Mouse (Mus musculus) forebrain, embryonic 16.5 days (tissue): ENCODE data around the gene Ccdc93. TPM values are rescaled to one million over a fixed set of nuclear protein-coding genes. Genes with fewer than 3 reads are reported as not detected.

ENCODE experiments used
- ATAC-seq: fragments of 200-750 bp; cut with Nextera tagmentation; 2 replicates; pipeline ENCODE4 v1.8.0; 2017; ENCODE audit warnings: mild to moderate bottlenecking, moderate library complexity
- H3K27ac ChIP-seq: fragments of 300-500 bp; sonication (generic); 2 replicates; pipeline ENCODE4 v1.5.1; 2014; ENCODE audit warnings: low read length, control low read depth
- H3K27me3 ChIP-seq: fragments of 300-500 bp; sonication (generic); replicated peaks from 2 replicates; pipeline ENCODE4 v1.6.1; 2014; ENCODE audit warnings: low read length; ENCODE audit not compliant: control insufficient read depth, insufficient read depth
- H3K36me3 ChIP-seq: fragments of 300-500 bp; sonication (generic); 2 replicates; pipeline ENCODE4 v1.6.1; 2014; ENCODE audit not compliant: control insufficient read depth, insufficient read depth
- H3K4me1 ChIP-seq: fragments of 300-500 bp; sonication (generic); replicated peaks from 2 replicates; pipeline ENCODE4 v1.6.1; 2014; ENCODE audit warnings: low read length; ENCODE audit not compliant: control insufficient read depth, insufficient read depth
- H3K4me2 ChIP-seq: fragments of 300-500 bp; sonication (generic); 2 replicates; pipeline ENCODE4 v1.6.1; 2014; ENCODE audit warnings: mild to moderate bottlenecking, low read length, control low read depth
- H3K4me3 ChIP-seq: fragments of 300-500 bp; sonication (generic); replicated peaks from 2 replicates; pipeline ENCODE4 v1.5.1; 2014; ENCODE audit warnings: mild to moderate bottlenecking, low read length, control low read depth
- H3K9ac ChIP-seq: fragments of 300-500 bp; sonication (generic); replicated peaks from 2 replicates; pipeline ENCODE4 v1.6.1; 2014; ENCODE audit warnings: low read depth, low read length, control low read depth
- H3K9me3 ChIP-seq: fragments of 300-500 bp; sonication (generic); 2 replicates; pipeline ENCODE4 v1.6.1; 2016; ENCODE audit warnings: low read length; ENCODE audit not compliant: control insufficient read depth
- WGBS: fragments of 180-500 bp; shearing (Covaris S2); extraction: QIAGEN DNeasy Blood & Tissue Kit; methylation state at CpG from one replicate; pipeline ENCODE4 v1.1.7; 2014; 5-methylcytosine and 5-hydroxymethylcytosine counted together
- polyA plus RNA-seq: library from polyadenylated mRNA; unstranded; fragments of >200 nt; fragmentation: Nextera tagmentation; extraction: Ambion mirVana; gene quantifications from 2 replicates; pipeline ENCODE4 v1.2.1, GENCODE M21; 2015

The Ccdc93 gene
- polyA plus RNA-seq, 1 experiment from 2014 or later: 14.1 TPM

DNA sequence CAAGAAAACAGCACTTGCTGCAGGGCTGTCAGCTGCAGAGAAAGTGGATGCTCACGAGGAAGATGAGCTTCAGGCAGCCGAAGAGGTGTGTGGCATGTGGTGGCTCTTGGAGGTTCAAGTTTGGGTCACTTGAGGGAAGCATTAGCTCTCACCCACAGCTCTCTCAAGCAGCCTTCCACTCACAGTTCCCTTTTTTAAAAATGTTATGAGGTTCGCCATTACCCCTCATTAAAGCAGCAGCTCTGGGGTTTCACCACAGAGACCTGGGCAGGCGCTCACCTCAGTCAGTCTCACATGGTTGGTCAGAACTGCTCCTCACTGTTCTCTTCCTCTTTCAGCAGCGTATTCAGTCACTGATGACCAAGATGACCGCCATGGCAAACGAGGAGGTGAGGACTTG, 31.0 kb downstream of the Ccdc93 start:
- no peak overlapping the region for H3K4me3 ChIP-seq
- H3K27ac ChIP-seq: no peak overlapping the region
- H3K4me2 ChIP-seq: no peak overlapping the region
- H3K27me3 ChIP-seq: no peaks in the 10 kb centered on the region
- WGBS: 92% methylated on average over 7 of the region's 7 CpGs
- H3K9ac ChIP-seq: no peak overlapping the region
- no peaks in the 10 kb centered on the region for H3K4me1 ChIP-seq
- no peak for ATAC-seq
- 0 out of 2 replicates have a peak, but pooled peaks cover 3% of the 10 kb centered on the region for H3K36me3 ChIP-seq
- no peaks in the 10 kb centered on the region for H3K9me3 ChIP-seq

DNA sequence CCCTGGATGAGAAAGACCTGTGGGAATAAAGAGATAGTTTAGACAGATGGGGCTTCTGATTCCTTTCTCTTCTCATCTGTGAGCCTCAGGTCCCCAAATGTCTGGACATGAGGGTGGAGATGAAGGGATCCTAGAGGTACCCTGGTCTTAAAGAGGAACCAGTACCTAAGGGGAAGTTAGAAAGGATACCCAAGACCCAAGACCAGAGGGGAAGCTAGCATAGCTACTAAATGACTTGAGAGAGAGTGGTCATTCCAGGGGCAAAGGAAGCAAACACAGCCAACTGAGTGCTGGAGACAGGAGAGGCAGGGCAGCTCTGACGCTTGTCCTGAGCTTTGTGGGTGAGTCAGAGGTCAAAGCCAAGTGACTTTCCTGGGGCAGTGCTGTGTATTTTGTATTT, 31.8 kb downstream of the Ccdc93 start:
- Histone ChIP-seq H3K9ac (no peak overlapping the region), H3K4me2 (no peak overlapping the region), H3K9me3 (no peaks in the 10 kb centered on the region), H3K36me3 (0 out of 2 replicates have a peak, but pooled peaks cover 3% of the 10 kb centered on the region), H3K4me1 (no peaks in the 10 kb centered on the region), H3K27ac (no peak overlapping the region), H3K4me3 (no peak overlapping the region), H3K27me3 (no peaks in the 10 kb centered on the region)
- WGBS: 80% methylated on average over 1 of the region's 1 CpGs
- no peak for ATAC-seq

DNA sequence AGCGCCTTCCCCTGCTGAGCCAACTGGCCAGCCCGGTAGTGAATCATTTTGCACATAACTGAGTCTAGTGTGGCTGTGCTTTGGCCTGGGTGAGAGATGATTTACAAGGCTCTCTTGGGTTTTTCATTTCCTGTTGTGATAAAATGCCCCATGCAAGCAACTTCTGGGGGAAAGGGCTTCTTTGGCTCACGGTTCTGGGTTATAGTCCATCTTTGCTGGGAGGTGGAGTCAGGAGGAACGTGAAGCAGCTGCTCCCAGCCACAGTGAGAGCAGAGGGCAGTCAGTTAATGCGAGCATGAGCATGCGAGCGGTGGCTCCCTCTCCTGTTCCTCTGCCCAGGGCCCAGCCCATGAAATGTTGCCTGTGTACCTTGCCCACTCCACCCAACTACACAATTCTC, 33.0 kb downstream of the Ccdc93 start:
- Histone ChIP-seq H3K4me2 (no peak overlapping the region), H3K27me3 (no peaks in the 10 kb centered on the region), H3K36me3 (0 out of 2 replicates have a peak, but pooled peaks cover 3% of the 10 kb centered on the region), H3K9me3 (no peaks in the 10 kb centered on the region), H3K27ac (no peak overlapping the region), H3K4me1 (no peaks in the 10 kb centered on the region), H3K4me3 (no peak overlapping the region), H3K9ac (no peak overlapping the region)
- no peak for ATAC-seq
- 92% methylated on average over 7 of the region's 7 CpGs for WGBS

DNA sequence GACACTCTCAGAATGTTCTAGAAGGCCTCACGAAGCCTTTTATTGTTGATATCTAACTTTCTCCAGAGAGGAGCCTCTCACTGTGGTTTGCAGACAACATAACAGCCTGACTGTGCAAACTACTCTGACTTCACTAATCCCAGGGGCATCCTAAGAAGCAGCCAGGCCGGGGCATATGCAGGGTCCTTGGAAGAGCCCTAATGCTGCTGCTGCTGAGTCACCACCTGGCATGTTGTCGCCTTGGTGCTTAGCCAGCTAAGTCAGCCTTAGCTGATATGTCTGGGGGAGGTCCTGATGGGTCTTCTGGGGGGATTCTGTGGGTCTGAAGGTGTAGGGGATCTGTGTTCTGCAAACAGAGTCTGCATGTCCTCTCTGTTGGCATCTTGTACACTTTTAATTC, 35.4 kb downstream of the Ccdc93 start:
- H3K36me3 ChIP-seq: 0 out of 2 replicates have a peak, but pooled peaks cover 3% of the 10 kb centered on the region
- 83% methylated on average over 3 of the region's 3 CpGs for WGBS
- no peak for ATAC-seq
- no peak overlapping the region for H3K4me2 ChIP-seq
- H3K4me1 ChIP-seq: no peaks in the 10 kb centered on the region
- no peaks in the 10 kb centered on the region for H3K27me3 ChIP-seq
- no peak overlapping the region for H3K27ac ChIP-seq
- no peak overlapping the region for H3K9ac ChIP-seq
- H3K9me3 ChIP-seq: no peaks in the 10 kb centered on the region
- H3K4me3 ChIP-seq: no peak overlapping the region

DNA sequence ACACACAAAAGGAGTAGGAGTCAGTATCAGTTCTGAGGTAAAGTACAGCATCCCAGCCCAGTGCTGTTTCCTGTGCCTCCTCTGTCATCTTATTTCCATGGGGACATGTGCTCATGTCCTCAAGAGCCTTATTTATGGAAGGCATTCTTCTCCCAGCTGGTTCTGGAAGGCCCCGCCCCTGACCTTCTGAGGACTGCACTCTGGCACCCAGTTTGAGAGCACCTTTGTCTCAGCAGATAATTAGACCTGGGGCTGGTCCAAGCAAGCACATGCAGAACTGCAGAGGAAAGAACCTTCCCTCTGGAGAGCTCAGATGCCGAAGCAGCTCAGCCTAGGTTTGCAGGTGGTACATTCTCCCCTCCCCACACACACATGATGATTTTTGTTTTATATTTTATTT, 37.4 kb downstream of the Ccdc93 start:
- H3K9me3 ChIP-seq: no peaks in the 10 kb centered on the region
- no peak overlapping the region for H3K27ac ChIP-seq
- no peak overlapping the region for H3K4me3 ChIP-seq
- ATAC-seq: no peak
- H3K36me3 ChIP-seq: no peaks in the 10 kb centered on the region
- H3K4me2 ChIP-seq: no peak overlapping the region
- H3K4me1 ChIP-seq: no peaks in the 10 kb centered on the region
- 50% methylated on average over 2 of the region's 2 CpGs for WGBS
- H3K27me3 ChIP-seq: no peaks in the 10 kb centered on the region
- no peak overlapping the region for H3K9ac ChIP-seq

DNA sequence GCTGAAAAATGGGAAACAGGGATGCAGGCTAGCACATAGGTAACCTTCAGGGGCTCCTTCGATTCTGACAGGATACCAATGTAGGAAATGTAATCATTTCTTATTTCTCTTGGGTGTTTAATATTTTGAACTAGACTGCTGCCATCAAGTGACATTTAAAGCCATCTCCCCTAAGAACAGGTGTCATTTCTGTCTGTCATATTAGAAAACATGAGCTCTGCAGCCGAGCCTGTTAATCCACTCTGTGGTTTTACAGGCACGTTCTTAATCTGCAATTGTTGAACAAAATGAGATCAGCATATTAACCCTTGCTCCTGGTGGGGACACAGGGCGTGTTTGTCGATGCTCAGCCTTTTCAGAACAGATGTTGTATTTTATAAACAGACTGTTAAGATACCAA, 40.7 kb downstream of the Ccdc93 start:
- Histone ChIP-seq H3K27me3 (no peaks in the 10 kb centered on the region), H3K4me1 (no peaks in the 10 kb centered on the region)
- ATAC-seq: no peak

DNA sequence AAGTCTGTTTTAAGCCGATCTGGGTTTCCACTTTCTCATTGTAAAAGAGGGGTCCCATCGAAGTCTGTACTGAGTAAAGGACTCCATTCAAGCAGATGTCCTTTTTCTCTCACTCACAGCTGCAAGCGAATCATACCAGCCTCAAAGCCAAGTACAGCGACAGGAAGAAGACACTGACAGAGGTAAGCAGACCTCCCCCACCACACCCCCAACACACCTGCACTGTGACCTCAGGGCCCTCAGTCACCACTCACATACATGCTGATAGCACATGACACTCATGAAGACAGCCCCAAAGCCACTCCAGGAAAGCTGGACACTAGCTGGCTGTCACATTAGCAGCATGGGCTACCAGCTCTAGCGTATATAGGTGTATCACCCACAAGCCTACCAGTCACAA, 46.9 kb downstream of the Ccdc93 start:
- ATAC-seq: no peak
- Histone ChIP-seq H3K27me3 (no peaks in the 10 kb centered on the region), H3K4me2 (no peak overlapping the region), H3K9ac (no peak overlapping the region), H3K27ac (no peak overlapping the region), H3K4me3 (no peak overlapping the region), H3K36me3 (peaks cover 13% of the 10 kb centered on the region), H3K9me3 (no peaks in the 10 kb centered on the region), H3K4me1 (no peaks in the 10 kb centered on the region)
- WGBS: 94% methylated on average over 5 of the region's 5 CpGs

More for the DNA sequence above, 40.7 kb downstream of the Ccdc93 start:
- Histone ChIP-seq H3K9me3 (no peaks in the 10 kb centered on the region), H3K9ac (no peak overlapping the region), H3K27ac (no peak overlapping the region), H3K4me3 (no peak overlapping the region), H3K36me3 (0 out of 2 replicates have a peak, but pooled peaks cover 2% of the 10 kb centered on the region), H3K4me2 (no peak overlapping the region)
- WGBS: 69% methylated on average over 5 of the region's 5 CpGs

DNA sequence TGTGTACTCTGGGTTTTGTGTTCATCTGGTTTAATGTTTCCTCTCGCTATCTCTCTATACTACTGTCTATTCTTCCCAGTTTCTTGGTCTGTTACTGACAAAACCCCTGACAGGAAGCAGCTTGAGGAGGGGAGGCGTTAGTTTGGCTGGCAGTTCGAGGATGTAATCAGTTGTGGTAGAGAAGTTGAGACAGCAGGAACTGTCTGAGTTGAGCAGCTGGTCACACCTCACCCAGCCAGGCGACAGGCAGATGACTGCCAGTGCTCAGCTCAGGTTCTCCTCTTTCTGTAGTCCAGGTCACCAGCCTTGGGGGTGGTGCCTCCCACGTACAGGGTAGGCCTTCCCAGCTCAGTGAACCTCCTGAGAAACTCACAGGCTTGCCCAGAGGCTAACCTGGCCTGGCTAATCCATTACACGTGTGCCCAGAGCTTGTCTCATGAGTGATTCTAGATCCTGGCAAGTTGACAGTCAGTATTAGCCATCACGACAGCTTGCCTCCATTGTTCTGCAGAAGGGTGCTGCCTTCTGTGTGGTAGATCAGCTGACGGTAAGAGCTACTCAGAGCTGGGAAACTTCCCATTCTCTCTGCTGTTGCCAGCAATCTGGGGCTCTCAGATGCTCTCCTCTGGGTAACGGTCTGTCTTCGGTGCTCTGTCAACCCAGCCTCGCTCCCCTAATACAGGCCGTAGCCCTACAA, 47.6 kb downstream of the Ccdc93 start:
- Histone ChIP-seq H3K4me1 (no peaks in the 10 kb centered on the region), H3K4me2 (no peak overlapping the region), H3K36me3 (peaks cover 18% of the 10 kb centered on the region), H3K4me3 (no peak overlapping the region), H3K27me3 (no peaks in the 10 kb centered on the region), H3K27ac (peak overlapping the region; percentile 58; the same call in 1 of the 2 replicates), H3K9me3 (no peaks in the 10 kb centered on the region), H3K9ac (no peak overlapping the region)
- WGBS: 57% methylated on average over 12 of the region's 12 CpGs
- peak; percentile 92 for ATAC-seq

DNA sequence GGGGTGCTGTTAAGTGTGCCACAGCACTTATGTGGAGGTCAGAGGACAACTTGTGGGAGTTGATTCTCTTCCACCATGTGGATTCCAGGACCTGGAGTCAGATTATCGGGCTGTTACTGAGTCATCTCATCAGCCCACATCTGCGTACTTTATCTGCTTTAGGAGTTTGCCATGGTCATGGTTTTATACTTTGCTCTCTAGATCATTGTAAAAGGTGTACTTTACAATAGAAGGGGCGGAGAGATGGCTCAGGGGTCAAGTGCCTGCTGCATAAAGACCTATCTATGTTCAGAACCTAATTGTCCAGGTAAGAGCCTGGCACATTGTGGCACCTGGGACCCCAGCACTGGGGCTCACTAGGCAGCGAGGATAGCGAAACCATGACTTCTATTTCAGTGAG, 48.6 kb downstream of the Ccdc93 start:
- Histone ChIP-seq H3K27me3 (no peaks in the 10 kb centered on the region), H3K9me3 (no peaks in the 10 kb centered on the region), H3K4me1 (no peaks in the 10 kb centered on the region), H3K27ac (no peak overlapping the region), H3K4me3 (no peak overlapping the region), H3K9ac (no peak overlapping the region), H3K4me2 (no peak overlapping the region), H3K36me3 (peaks cover 18% of the 10 kb centered on the region)
- no peak for ATAC-seq
- 94% methylated on average over 5 of the region's 5 CpGs for WGBS

DNA sequence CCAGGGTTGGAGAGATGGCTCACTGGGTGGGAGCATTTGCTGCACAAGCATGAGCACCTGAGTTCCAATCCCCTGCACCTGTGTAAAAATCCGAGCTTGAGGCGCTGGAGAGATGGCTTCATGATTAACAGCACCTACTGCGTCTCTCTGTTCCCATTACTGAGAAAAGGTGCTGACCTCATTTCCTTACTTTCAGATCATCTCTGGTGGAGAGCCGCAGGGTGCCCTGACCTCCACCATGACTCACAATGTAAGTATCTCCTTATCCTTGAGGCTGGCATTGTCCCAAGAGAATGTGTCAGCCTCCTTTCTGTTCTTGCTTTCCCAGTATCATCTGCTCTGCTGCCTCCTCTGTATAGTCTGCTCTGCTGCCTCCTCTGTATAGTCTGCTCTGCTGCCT, 52.2 kb downstream of the Ccdc93 start:
- no peak overlapping the region for H3K27ac ChIP-seq
- H3K4me3 ChIP-seq: no peak overlapping the region
- ATAC-seq: no peak
- H3K4me1 ChIP-seq: no peaks in the 10 kb centered on the region
- WGBS: 92% methylated on average over 4 of the region's 4 CpGs
- no peak overlapping the region for H3K4me2 ChIP-seq
- no peaks in the 10 kb centered on the region for H3K9me3 ChIP-seq
- H3K36me3 ChIP-seq: peaks cover 27% of the 10 kb centered on the region
- H3K27me3 ChIP-seq: no peaks in the 10 kb centered on the region
- no peak overlapping the region for H3K9ac ChIP-seq
